Mouse (Mus musculus): ENCODE measurements at regions not wholly inside any gene's neighbourhood (a gene's known extent, or its start where the extent isn't known, plus 50 kb on each side); places are given as distances from the start of the nearest gene placed in this dataset.
"Not testable (repeated sequence)": the region's sequence is repeated elsewhere in the genome, so short reads cannot be mapped to it uniquely, and the experiment has no call there.

GRCm38 (mm10) chr10:108111398-108111797 lies 50.6 kb upstream of the Ppp1r12a start:
- Histone ChIP-seq H3K27me3 (no peaks in the 10 kb centered on the region), H3K4me2 (no peak overlapping the region), H3K4me3 (replicated peaks) (no peak overlapping the region), H3K9ac (no peak overlapping the region), H3K36me3 (replicated peaks) (no peaks in the 10 kb centered on the region), H3K9me3 (replicated peaks) (no peaks in the 10 kb centered on the region), H3K4me1 (replicated peaks) (peaks cover 7% of the 10 kb centered on the region), H3K27ac (replicated peaks) (no peak overlapping the region)
- whole genome bisulfite sequencing (ENCODE audit: insufficient replicate concordance): 55% methylated on average over 4 of the region's 4 CpGs
- no peak for ATAC-seq (ENCODE audit: insufficient read depth)

- no peaks in the 10 kb centered on the region for H3K36me3 ChIP-seq (replicated peaks)
- H3K9ac ChIP-seq: no peak overlapping the region
- peaks cover 7% of the 10 kb centered on the region for H3K4me1 ChIP-seq (replicated peaks)
- no peaks in the 10 kb centered on the region for H3K27me3 ChIP-seq
- H3K27ac ChIP-seq (replicated peaks): no peak overlapping the region
- H3K4me3 ChIP-seq (replicated peaks): no peak overlapping the region
- WGBS (ENCODE audit: insufficient replicate concordance): 61% methylated on average over 7 of the region's 7 CpGs
- ATAC-seq (ENCODE audit: insufficient read depth): no peak
- H3K9me3 ChIP-seq (replicated peaks): no peaks in the 10 kb centered on the region
- H3K4me2 ChIP-seq: no peak overlapping the region
These were observed 51.1 kb upstream of the Ppp1r12a start for GRCm38 (mm10) chr10:108110891-108111290.

DNA sequence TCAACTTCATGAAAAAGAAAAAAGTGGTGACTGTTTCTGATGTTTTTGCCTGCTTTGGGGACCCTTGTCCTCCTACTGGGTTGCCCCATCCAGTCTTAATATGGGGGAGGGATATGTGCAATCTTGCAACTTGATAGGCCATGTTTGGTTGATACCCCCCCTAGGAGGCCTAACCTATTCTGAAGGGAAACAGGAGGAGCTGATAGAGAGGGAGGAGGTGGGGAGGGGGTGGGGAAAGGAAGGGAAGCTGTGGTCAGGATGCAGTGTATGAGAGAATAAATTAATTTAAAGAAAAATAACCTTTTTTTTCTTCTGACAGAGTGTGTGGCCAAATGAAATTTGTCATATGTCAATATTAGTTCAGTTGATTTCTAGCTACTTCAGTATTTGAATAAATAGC lies 51.8 kb upstream of the Ppp1r12a start:
- no peak for ATAC-seq (ENCODE audit: insufficient read depth)
- Histone ChIP-seq H3K9me3 (replicated peaks) (no peaks in the 10 kb centered on the region), H3K27me3 (no peaks in the 10 kb centered on the region), H3K4me3 (replicated peaks) (no peak overlapping the region), H3K9ac (no peak overlapping the region), H3K36me3 (replicated peaks) (no peaks in the 10 kb centered on the region), H3K27ac (replicated peaks) (no peak overlapping the region), H3K4me1 (replicated peaks) (peaks cover 7% of the 10 kb centered on the region), H3K4me2 (no peak overlapping the region)

DNA sequence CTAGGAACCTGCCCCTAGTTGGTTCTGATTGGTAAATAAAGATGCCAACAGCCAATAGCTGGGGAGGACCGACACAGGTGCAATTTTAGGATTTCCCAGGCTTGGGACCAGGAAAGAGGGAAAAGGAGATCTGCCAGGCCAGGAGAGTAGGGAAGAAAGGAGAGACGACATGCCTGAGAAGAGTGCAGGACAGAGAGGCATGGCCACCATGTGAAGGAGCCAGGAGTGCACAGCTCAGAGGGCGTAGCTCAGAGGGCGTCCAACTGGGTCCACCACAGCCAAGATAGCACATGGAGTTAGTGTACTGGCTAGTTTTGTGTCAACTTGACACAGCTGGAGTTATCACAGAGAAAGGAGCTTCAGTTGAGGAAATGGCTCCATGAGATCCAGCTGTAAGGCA lies 53.5 kb upstream of the Ppp1r12a start:
- not testable (repeated sequence) for H3K36me3 ChIP-seq (replicated peaks); ATAC-seq (ENCODE audit: insufficient read depth); H3K27me3 ChIP-seq; H3K9me3 ChIP-seq (replicated peaks); H3K4me1 ChIP-seq (replicated peaks); H3K9ac ChIP-seq; H3K4me3 ChIP-seq (replicated peaks); H3K27ac ChIP-seq (replicated peaks); H3K4me2 ChIP-seq
- 60% methylated on average over 4 of the region's 4 CpGs for WGBS (ENCODE audit: insufficient replicate concordance)

DNA sequence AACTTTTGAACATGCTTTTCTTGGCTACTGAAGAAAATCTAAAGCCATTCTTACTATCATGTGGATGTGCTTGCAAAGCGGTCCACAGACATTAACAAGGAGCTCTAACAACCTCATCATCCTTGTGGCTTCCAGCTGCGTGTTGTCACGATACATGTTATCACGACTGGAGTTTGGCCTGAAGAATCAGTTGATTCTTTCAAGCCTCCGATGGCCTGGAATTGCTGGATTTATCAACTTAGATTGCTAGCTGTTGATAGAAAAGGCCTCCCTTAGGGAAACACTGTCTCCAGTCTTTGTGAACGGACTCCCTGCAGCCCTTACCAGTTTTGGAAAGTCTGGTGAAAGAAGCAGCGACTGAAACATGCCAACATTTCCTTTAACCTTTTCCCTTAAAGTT lies 60.5 kb upstream of the Ppp1r12a start:
- no peaks in the 10 kb centered on the region for H3K27me3 ChIP-seq
- H3K9me3 ChIP-seq (replicated peaks): no peaks in the 10 kb centered on the region
- no peak overlapping the region for H3K4me2 ChIP-seq
- no peak overlapping the region for H3K27ac ChIP-seq (replicated peaks)
- no peak for ATAC-seq (ENCODE audit: insufficient read depth)
- WGBS (ENCODE audit: insufficient replicate concordance): 72% methylated on average over 7 of the region's 7 CpGs
- no peak overlapping the region for H3K4me3 ChIP-seq (replicated peaks)
- H3K36me3 ChIP-seq (replicated peaks): no peaks in the 10 kb centered on the region
- no peaks in the 10 kb centered on the region for H3K4me1 ChIP-seq (replicated peaks)
- H3K9ac ChIP-seq: no peak overlapping the region

GRCm38 (mm10) chr10:108093043-108093442 lies 69.0 kb upstream of the Ppp1r12a start:
- ATAC-seq (ENCODE audit: insufficient read depth): no peak
- Histone ChIP-seq H3K9me3 (replicated peaks) (no peaks in the 10 kb centered on the region), H3K4me3 (replicated peaks) (no peak overlapping the region), H3K36me3 (replicated peaks) (no peaks in the 10 kb centered on the region), H3K27me3 (no peaks in the 10 kb centered on the region), H3K4me2 (no peak overlapping the region), H3K4me1 (replicated peaks) (peaks cover 13% of the 10 kb centered on the region; the same call in 1 of the 2 replicates), H3K9ac (no peak overlapping the region), H3K27ac (replicated peaks) (no peak overlapping the region)
- WGBS (ENCODE audit: insufficient replicate concordance): 47% methylated on average over 2 of the region's 2 CpGs

- H3K9me3 ChIP-seq (replicated peaks): no peaks in the 10 kb centered on the region
- no peak overlapping the region for H3K27ac ChIP-seq (replicated peaks)
- ATAC-seq (ENCODE audit: insufficient read depth): peak; percentile 40; the same call in 1 of the 2 replicates
- no peaks in the 10 kb centered on the region for H3K27me3 ChIP-seq
- H3K36me3 ChIP-seq (replicated peaks): no peaks in the 10 kb centered on the region
- no peak overlapping the region for H3K4me3 ChIP-seq (replicated peaks)
- peaks cover 13% of the 10 kb centered on the region; the same call in 1 of the 2 replicates for H3K4me1 ChIP-seq (replicated peaks)
- 33% methylated on average over 8 of the region's 8 CpGs for WGBS (ENCODE audit: insufficient replicate concordance)
- H3K4me2 ChIP-seq: no peak overlapping the region; the same call in 1 of the 2 replicates
- no peak overlapping the region for H3K9ac ChIP-seq
These were observed 72.5 kb upstream of the Ppp1r12a start for GRCm38 (mm10) chr10:108089375-108089981.

DNA sequence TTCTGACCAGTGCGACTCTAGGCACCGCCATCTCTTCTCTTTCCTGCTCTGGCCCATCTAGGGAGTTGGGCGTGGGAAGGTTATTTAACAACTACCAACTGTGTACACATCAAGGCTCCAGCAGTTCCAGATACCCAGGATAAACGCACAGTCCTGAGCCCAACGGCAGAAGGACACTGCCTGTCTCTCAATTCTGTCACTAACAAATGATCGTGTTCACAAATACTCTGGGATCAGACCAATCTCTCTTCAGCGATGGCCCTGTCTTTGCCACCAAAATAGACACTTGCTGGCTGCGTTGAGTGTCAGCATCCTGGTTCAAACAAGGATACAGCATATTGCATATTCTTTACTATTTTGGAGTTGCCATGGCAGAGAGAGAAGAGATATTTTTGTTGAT lies 73.1 kb upstream of the Ppp1r12a start:
- Histone ChIP-seq H3K9ac (no peak overlapping the region), H3K27me3 (no peaks in the 10 kb centered on the region), H3K36me3 (replicated peaks) (no peaks in the 10 kb centered on the region), H3K4me1 (replicated peaks) (peaks cover 13% of the 10 kb centered on the region; the same call in 1 of the 2 replicates), H3K4me3 (replicated peaks) (no peak overlapping the region), H3K4me2 (no peak overlapping the region; the same call in 1 of the 2 replicates), H3K27ac (replicated peaks) (no peak overlapping the region), H3K9me3 (replicated peaks) (no peaks in the 10 kb centered on the region)
- 55% methylated on average over 8 of the region's 8 CpGs for WGBS (ENCODE audit: insufficient replicate concordance)
- ATAC-seq (ENCODE audit: insufficient read depth): no peak; the same call in 1 of the 2 replicates

GRCm38 (mm10) chr10:108088209-108088608 lies 73.8 kb upstream of the Ppp1r12a start:
- H3K36me3 ChIP-seq (replicated peaks): no peaks in the 10 kb centered on the region
- H3K4me2 ChIP-seq: no peak overlapping the region
- peaks cover 13% of the 10 kb centered on the region; the same call in 1 of the 2 replicates for H3K4me1 ChIP-seq (replicated peaks)
- H3K4me3 ChIP-seq (replicated peaks): no peak overlapping the region
- no peak for ATAC-seq (ENCODE audit: insufficient read depth)
- H3K9ac ChIP-seq: no peak overlapping the region
- 81% methylated on average over 7 of the region's 7 CpGs for WGBS (ENCODE audit: insufficient replicate concordance)
- no peaks in the 10 kb centered on the region for H3K9me3 ChIP-seq (replicated peaks)
- no peak overlapping the region for H3K27ac ChIP-seq (replicated peaks)
- no peaks in the 10 kb centered on the region for H3K27me3 ChIP-seq

GRCm38 (mm10) chr10:108083220-108083619 lies 78.8 kb upstream of the Ppp1r12a start:
- H3K9me3 ChIP-seq (replicated peaks): no peaks in the 10 kb centered on the region
- no peak overlapping the region for H3K4me2 ChIP-seq
- no peak for ATAC-seq (ENCODE audit: insufficient read depth)
- no peak overlapping the region for H3K27ac ChIP-seq (replicated peaks)
- no peaks in the 10 kb centered on the region for H3K4me1 ChIP-seq (replicated peaks)
- H3K36me3 ChIP-seq (replicated peaks): no peaks in the 10 kb centered on the region
- no peaks in the 10 kb centered on the region for H3K27me3 ChIP-seq
- H3K9ac ChIP-seq: no peak overlapping the region
- H3K4me3 ChIP-seq (replicated peaks): no peak overlapping the region

DNA sequence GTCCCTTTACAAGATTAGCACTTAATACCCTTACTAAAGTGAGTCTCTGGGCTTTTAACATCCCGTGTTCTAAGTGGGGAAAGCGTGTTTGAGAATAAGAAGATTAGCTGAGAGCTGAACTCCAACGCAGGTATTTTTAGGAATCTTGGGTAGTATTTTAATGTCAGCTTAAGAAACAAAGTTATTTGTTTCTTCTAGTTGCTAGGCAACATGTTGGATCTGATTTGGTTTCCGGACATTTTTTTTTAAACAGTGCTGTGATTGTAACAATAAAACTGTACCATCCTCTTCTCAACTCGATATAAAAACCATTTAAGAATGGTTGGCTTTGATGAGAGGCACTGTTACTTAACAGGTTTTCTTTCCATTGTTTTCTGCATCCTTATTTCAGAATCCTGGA lies 86.8 kb upstream of the Ppp1r12a start:
- Histone ChIP-seq H3K9me3 (replicated peaks) (no peaks in the 10 kb centered on the region), H3K4me1 (replicated peaks) (0 out of 2 replicates have a peak, but pooled peaks cover under 1% of the 10 kb centered on the region), H3K36me3 (replicated peaks) (no peaks in the 10 kb centered on the region), H3K4me2 (no peak overlapping the region), H3K27ac (replicated peaks) (no peak overlapping the region), H3K27me3 (no peaks in the 10 kb centered on the region), H3K9ac (no peak overlapping the region), H3K4me3 (replicated peaks) (no peak overlapping the region)
- 49% methylated on average over 5 of the region's 5 CpGs for WGBS (ENCODE audit: insufficient replicate concordance)
- no peak for ATAC-seq (ENCODE audit: insufficient read depth)

DNA sequence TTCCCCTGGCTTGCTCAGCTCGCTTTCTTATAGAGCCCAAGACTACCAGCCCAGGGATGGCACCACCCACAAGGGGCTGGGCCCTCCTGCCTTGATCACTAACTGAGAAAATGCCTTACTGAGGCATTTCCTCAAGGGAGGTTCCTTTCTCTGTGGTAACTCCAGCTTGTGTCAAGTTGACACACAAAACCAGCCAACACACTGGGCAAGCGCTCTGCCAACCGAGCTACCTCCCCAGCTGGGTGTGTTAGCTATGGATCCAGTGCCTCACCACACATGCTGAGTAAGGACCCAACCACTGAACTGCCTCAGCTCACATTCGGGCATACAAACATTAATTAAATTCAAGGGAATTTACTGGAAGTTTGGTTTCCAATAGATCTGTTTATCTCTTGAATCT lies 88.2 kb upstream of the Ppp1r12a start:
- H3K27me3 ChIP-seq: no peaks in the 10 kb centered on the region
- no peaks in the 10 kb centered on the region for H3K36me3 ChIP-seq (replicated peaks)
- no peak overlapping the region for H3K9ac ChIP-seq
- H3K9me3 ChIP-seq (replicated peaks): no peaks in the 10 kb centered on the region
- no peak for ATAC-seq (ENCODE audit: insufficient read depth)
- H3K4me3 ChIP-seq (replicated peaks): no peak overlapping the region
- no peak overlapping the region for H3K4me2 ChIP-seq
- 58% methylated on average over 4 of the region's 4 CpGs for WGBS (ENCODE audit: insufficient replicate concordance)
- H3K27ac ChIP-seq (replicated peaks): no peak overlapping the region
- 0 out of 2 replicates have a peak, but pooled peaks cover 3% of the 10 kb centered on the region for H3K4me1 ChIP-seq (replicated peaks)

Data from liver, embryonic 15.5 days (tissue).